Mouse (Mus musculus) Patski (cell line): Measurements from ENCODE around the gene Arl10. TPM values are rescaled to one million over a fixed set of nuclear protein-coding genes. Genes with fewer than 3 reads are reported as not detected.
"Not testable (repeated sequence)": the region's sequence is repeated elsewhere in the genome, so short reads cannot be mapped to it uniquely, and the experiment has no call there.

Experiments
- ATAC-seq: fragments of 100-300 bp; one replicate; pipeline ENCODE4 v1.8.0; 2021
- CTCF ChIA-PET: fragments of 350-600 bp; sonication (Branson Sonifier 250); formaldehyde crosslinking; loops from one replicate; lab custom pipeline; 2022; ENCODE audit warnings: inconsistent platforms; lab: Charles Lee
- POLR2A ChIA-PET: fragments of 350-600 bp; sonication (Branson Sonifier 250); formaldehyde crosslinking; loops from one replicate; lab custom pipeline; 2022; ENCODE audit warnings: antibody characterized with exemption, inconsistent platforms; lab: Charles Lee
- DNase-seq: peaks from one replicate; pipeline ENCODE4 v3.0.0-alpha.2; 2011; ENCODE audit warnings: low read depth, low spot score
- H3K27me3 ChIP-seq: fragments of 371-371 bp; one replicate; pipeline ENCODE4 v1.5.1; 2021
- CTCF ChIP-seq: fragments of 100-300 bp; IDR thresholded peaks from one replicate; pipeline ENCODE4 v1.5.1; 2021
- in situ Hi-C: fragments of 300-500 bp; cut with MboI; formaldehyde crosslinking; loops from 3 replicates; pipeline ENCODE4 v1.11.1; 2018; ENCODE audit warnings: low pct_unique_long_range_greater_than_20kb, mixed read lengths
- polyA plus RNA-seq: library from polyadenylated mRNA; unstranded; gene quantifications from one replicate; pipeline ENCODE4 v1.2.3, GENCODE M21; 2021

Gene Arl10
- polyA plus RNA-seq, 1 experiment from 2014 or later = 26.6 TPM

GRCm38 (mm10) chr13:54609301-54609700 is 34.5 kb downstream of the Arl10 start:
- peak; percentile 1 for ATAC-seq
- no peak for DNase-seq
- in situ Hi-C loops = no loop called here
- ChIA-PET POLR2A (interaction anchor here (1.0 to 1.1 kb wide), 2 partner anchors 20 to 78 kb away, joined by 3 read pairs; partner anchors contain the start of genes Higd2a and Nop16), CTCF (interaction anchor here (1.2 to 1.9 kb wide), 3 partner anchors 9 to 93 kb away, joined by 3 to 10 read pairs (median 9); no protein-coding TSS in a partner anchor)
- TF ChIP-seq CTCF = no peak
- no peaks in the 10 kb centered on the region for H3K27me3 ChIP-seq

- no peak for TF ChIP-seq CTCF
- ATAC-seq (no peak), DNase-seq (no peak)
- POLR2A ChIA-PET = interaction anchor here (0.5 kb wide), 2 partner anchors 10 to 62 kb away, joined by 4 read pairs; no protein-coding TSS in a partner anchor
- no peaks in the 10 kb centered on the region for H3K27me3 ChIP-seq
- in situ Hi-C loops = no loop called here
- CTCF ChIA-PET = no interaction called here
These were observed 35.8 kb downstream of the Arl10 start for GRCm38 (mm10) chr13:54610613-54610971.

GRCm38 (mm10) chr13:54610972-54611754 is 36.3 kb downstream of the Arl10 start, which contains the start of gene Cltb:
Gene Cltb, minus strand, starts transcription at chr13:54611344.
- H3K27me3 ChIP-seq = no peaks in the 10 kb centered on the region
- no peak for TF ChIP-seq CTCF
- ChIA-PET CTCF (no interaction called here), POLR2A (interaction anchor here (0.5 to 0.6 kb wide), 4 partner anchors 8 to 499 kb away, joined by 4 read pairs; no protein-coding TSS in a partner anchor)
- no peak for DNase-seq
- peak; percentile 10 for ATAC-seq
- in situ Hi-C loops = no loop called here

- POLR2A ChIA-PET, DNase-seq, in situ Hi-C loops, H3K27me3 ChIP-seq, ATAC-seq: not testable (repeated sequence)
- CTCF ChIA-PET = interaction anchor here (1.6 kb wide), 1 partner anchor 11 kb away, joined by 4 read pairs; no protein-coding TSS in a partner anchor
These were observed 38.3 kb downstream of the Arl10 start for GRCm38 (mm10) chr13:54613141-54613540.

- ATAC-seq (no peak), DNase-seq (no peak)
- POLR2A ChIA-PET = no interaction called here
- peaks cover 3% of the 10 kb centered on the region for H3K27me3 ChIP-seq
- no peak for TF ChIP-seq CTCF
- in situ Hi-C loops = loop anchor here (5.0 kb wide), 1 partner anchor 39 kb away; the partner anchor contains the start of gene Arl10
- CTCF ChIA-PET = interaction anchor here (1.2 kb wide), 1 partner anchor 50 kb away, joined by 3 read pairs; the partner anchor contains the start of gene 4833439L19Rik
These were observed 41.5 kb downstream of the Arl10 start for GRCm38 (mm10) chr13:54616307-54616706.

- POLR2A ChIA-PET = interaction anchor here (0.9 to 1.8 kb wide), 2 partner anchors 26 to 54 kb away, joined by 4 to 5 read pairs; partner anchors contain the start of genes Higd2a and Nop16
- ATAC-seq (no peak), DNase-seq (no peak)
- CTCF ChIA-PET = interaction anchor here (1.2 to 1.7 kb wide), 2 partner anchors 8 to 51 kb away, joined by 3 to 9 read pairs; partner anchors contain the start of gene 4833439L19Rik
- in situ Hi-C loops = loop anchor here (5.0 kb wide), 1 partner anchor 40 kb away; the partner anchor contains the start of gene Arl10
- H3K27me3 ChIP-seq = peaks cover 3% of the 10 kb centered on the region
- TF ChIP-seq CTCF = no peak
These were observed 42.2 kb downstream of the Arl10 start for GRCm38 (mm10) chr13:54616998-54617397.

- ChIA-PET POLR2A (interaction anchor here (0.5 to 1.6 kb wide), 5 partner anchors 11 to 66 kb away, joined by 3 to 4 read pairs (median 3); no protein-coding TSS in a partner anchor), CTCF (interaction anchor here (1.2 to 1.5 kb wide), 6 partner anchors 13 to 63 kb away, joined by 3 to 5 read pairs (median 5); no protein-coding TSS in a partner anchor)
- DNase-seq (no peak), ATAC-seq (peak; percentile 86)
- peaks cover 3% of the 10 kb centered on the region for H3K27me3 ChIP-seq
- peak; percentile 99 for TF ChIP-seq CTCF
- in situ Hi-C loops = no loop called here
These were observed 46.5 kb downstream of the Arl10 start, which contains the start of gene Faf2 for GRCm38 (mm10) chr13:54621155-54621932. Gene Faf2, plus strand, starts transcription at chr13:54621784.

GRCm38 (mm10) chr13:54621960-54622521 is 47.2 kb downstream of the Arl10 start:
- H3K27me3 ChIP-seq = peaks cover 3% of the 10 kb centered on the region
- TF ChIP-seq CTCF = no peak
- POLR2A ChIA-PET = interaction anchor here (0.5 to 1.6 kb wide), 4 partner anchors 14 to 65 kb away, joined by 3 read pairs; no protein-coding TSS in a partner anchor
- in situ Hi-C loops = no loop called here
- CTCF ChIA-PET = interaction anchor here (1.2 to 1.5 kb wide), 6 partner anchors 13 to 63 kb away, joined by 3 to 5 read pairs (median 5); no protein-coding TSS in a partner anchor
- no peak for DNase-seq
- peak; percentile 49 for ATAC-seq

- in situ Hi-C loops = no loop called here
- no peaks in the 10 kb centered on the region for H3K27me3 ChIP-seq
- ChIA-PET POLR2A (no interaction called here), CTCF (no interaction called here)
- DNase-seq = no peak
- peak; percentile 51 for ATAC-seq
- no peak for TF ChIP-seq CTCF
These were observed 54.3 kb downstream of the Arl10 start for GRCm38 (mm10) chr13:54629128-54629527.

Other genes starting within 250 kb of the Arl10 start
- gene Cplx2, start 203.7 kb upstream of the Arl10 start, polyA plus RNA-seq = 14.3 TPM
- gene Thoc3, start 106.2 kb upstream of the Arl10 start, polyA plus RNA-seq = 39.8 TPM
- gene Simc1, start 71.2 kb upstream of the Arl10 start, polyA plus RNA-seq = 8.8 TPM
- 124 TPM for gene 4833439L19Rik, start 9.6 kb upstream of the Arl10 start, polyA plus RNA-seq
- 38.0 TPM for gene Nop16, start 15.1 kb downstream of the Arl10 start, polyA plus RNA-seq
- gene Higd2a, start 15.2 kb downstream of the Arl10 start, polyA plus RNA-seq = 96.0 TPM
- 33.9 TPM for gene Cltb, start 36.3 kb downstream of the Arl10 start, polyA plus RNA-seq
- gene Faf2, start 46.8 kb downstream of the Arl10 start, polyA plus RNA-seq = 64.0 TPM
- 115 TPM for gene Rnf44, start 118.9 kb downstream of the Arl10 start, polyA plus RNA-seq
- not detected for gene Cdhr2, start 126.4 kb downstream of the Arl10 start, polyA plus RNA-seq
- gene Gprin1, start 174.9 kb downstream of the Arl10 start, polyA plus RNA-seq = 0.17 TPM
- not detected for gene Sncb, start 191.6 kb downstream of the Arl10 start, polyA plus RNA-seq
- not detected for gene Eif4e1b, start 209.0 kb downstream of the Arl10 start, polyA plus RNA-seq
- gene Tspan17, start 214.4 kb downstream of the Arl10 start, polyA plus RNA-seq = 35.3 TPM